Mouse (Mus musculus) thymus, adult 2 months (tissue): Measurements from ENCODE around the gene Ankfn1.

ENCODE experiments used
- CTCF ChIP-seq: fragments of 200-500 bp; IDR thresholded peaks from 2 replicates; pipeline ENCODE4 v1.5.1; 2012; ENCODE audit warnings: mild to moderate bottlenecking, control low read depth, low read length, moderate library complexity, borderline replicate concordance; ENCODE audit not compliant: control insufficient read depth, poor library complexity, insufficient read depth; ENCODE audit errors: extremely low read depth
- POLR2A ChIP-seq: fragments of 200-500 bp; IDR thresholded peaks from 2 replicates; pipeline ENCODE4 v1.6.1; 2012; ENCODE audit warnings: mild to moderate bottlenecking, low read length, control low read depth, moderate library complexity; ENCODE audit not compliant: control insufficient read depth, poor library complexity, insufficient read depth; ENCODE audit errors: extremely low read depth

GRCm38 (mm10) chr11:89672510-89673085 is 104.9 kb downstream of the Ankfn1 start:
- TF ChIP-seq CTCF = no peak
- no peak for TF ChIP-seq POLR2A
